Mouse (Mus musculus): ENCODE measurements around the gene Shoc2.

DNA sequence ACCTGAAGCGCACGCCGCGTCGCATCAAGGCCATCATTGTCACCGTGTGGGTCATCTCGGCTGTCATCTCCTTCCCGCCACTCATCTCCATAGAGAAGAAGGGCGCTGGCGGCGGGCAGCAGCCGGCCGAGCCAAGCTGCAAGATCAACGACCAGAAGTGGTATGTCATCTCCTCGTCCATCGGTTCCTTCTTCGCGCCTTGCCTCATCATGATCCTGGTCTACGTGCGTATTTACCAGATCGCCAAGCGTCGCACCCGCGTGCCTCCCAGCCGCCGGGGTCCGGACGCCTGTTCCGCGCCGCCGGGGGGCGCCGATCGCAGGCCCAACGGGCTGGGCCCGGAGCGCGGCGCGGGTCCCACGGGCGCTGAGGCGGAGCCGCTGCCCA is 102.6 kb downstream of the Shoc2 start:
- TF ChIP-seq EP300 (IDR thresholded peaks at IDR 0.05; ENCODE audit: low read length) (no peak), POLR2A (IDR thresholded peaks at IDR 0.05; ENCODE audit: low read depth, low read length) (no peak), SMC3 (IDR thresholded peaks at IDR 0.05; ENCODE audit: low read depth, low read length) (no peak), CTCF (conservative IDR thresholded peaks at IDR 0.05 in 1 of 2, IDR thresholded peaks at IDR 0.05 in 1 of 2; ENCODE audit: low read depth in 2 of 2, low read length in 2 of 2) (no peak), E2F4 (IDR thresholded peaks at IDR 0.05; ENCODE audit: insufficient replicate concordance, low read depth, low read length) (no peak)

All from CH12.LX (cell line).